Mouse (Mus musculus): ENCODE measurements around the gene Copz1. TPM values are rescaled to one million over a fixed set of nuclear protein-coding genes. Genes with fewer than 3 reads are reported as not detected.

Gene Copz1
- polyA plus RNA-seq, 1 experiment from 2014 or later: 172 TPM

DNA sequence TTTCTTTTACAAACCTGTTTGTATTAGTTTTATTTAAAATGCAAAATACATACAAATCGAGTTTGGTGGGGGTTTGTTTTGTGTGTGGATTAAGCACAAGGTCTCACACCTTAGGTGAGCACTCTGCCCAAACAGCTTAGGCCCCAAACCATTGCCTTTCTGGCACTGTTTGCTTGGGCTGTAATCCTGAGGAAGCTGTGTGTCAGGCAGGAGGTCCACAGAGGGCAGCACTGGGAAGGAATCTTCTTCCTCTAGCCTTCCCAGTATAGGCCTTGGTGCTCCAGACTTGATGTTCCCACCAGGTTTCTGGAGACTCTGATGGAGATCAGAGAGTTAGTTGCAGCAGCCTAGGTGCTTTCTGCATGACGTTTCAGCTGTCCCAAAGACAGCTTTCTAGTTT lies 12.1 kb downstream of the Copz1 start:
- H3K27me3 ChIP-seq (ENCODE audit: control insufficient read depth, insufficient read depth, low read length): no peaks in the 10 kb centered on the region
- H3K36me3 ChIP-seq (ENCODE audit: control insufficient read depth, insufficient read depth, low read length): peaks cover 12% of the 10 kb centered on the region
- no peak overlapping the region for H3K4me2 ChIP-seq (ENCODE audit: low read length)
- peaks cover 7 to 26% of the 10 kb centered on the region in 2 experiments for H3K4me1 ChIP-seq (ENCODE audit: control insufficient read depth in 2 of 2, insufficient read depth in 2 of 2, low read length in 2 of 2)
- peak overlapping the region; percentile 18; the same call in 1 of the 2 replicates for H3K9ac ChIP-seq (ENCODE audit: low read length)
- no peak overlapping the region for H3K4me3 ChIP-seq (ENCODE audit: control insufficient read depth in 1 of 2, insufficient read depth in 1 of 2, low read depth in 1 of 2, low read length in 2 of 2)
- 34% methylated on average over 2 of the region's 2 CpGs for WGBS
- no peaks in the 10 kb centered on the region for H3K9me3 ChIP-seq (ENCODE audit: control insufficient read depth, low read length)
- peak overlapping the region; percentile 36 to 73 for H3K27ac ChIP-seq (replicated peaks in 1 of 2; ENCODE audit: control insufficient read depth in 1 of 2, insufficient read depth in 1 of 2, low read depth in 2 of 2, low read length in 2 of 2)
- no peak for ATAC-seq (ENCODE audit: insufficient number of reproducible peaks, insufficient read depth, low FRiP score, low read depth)

DNA sequence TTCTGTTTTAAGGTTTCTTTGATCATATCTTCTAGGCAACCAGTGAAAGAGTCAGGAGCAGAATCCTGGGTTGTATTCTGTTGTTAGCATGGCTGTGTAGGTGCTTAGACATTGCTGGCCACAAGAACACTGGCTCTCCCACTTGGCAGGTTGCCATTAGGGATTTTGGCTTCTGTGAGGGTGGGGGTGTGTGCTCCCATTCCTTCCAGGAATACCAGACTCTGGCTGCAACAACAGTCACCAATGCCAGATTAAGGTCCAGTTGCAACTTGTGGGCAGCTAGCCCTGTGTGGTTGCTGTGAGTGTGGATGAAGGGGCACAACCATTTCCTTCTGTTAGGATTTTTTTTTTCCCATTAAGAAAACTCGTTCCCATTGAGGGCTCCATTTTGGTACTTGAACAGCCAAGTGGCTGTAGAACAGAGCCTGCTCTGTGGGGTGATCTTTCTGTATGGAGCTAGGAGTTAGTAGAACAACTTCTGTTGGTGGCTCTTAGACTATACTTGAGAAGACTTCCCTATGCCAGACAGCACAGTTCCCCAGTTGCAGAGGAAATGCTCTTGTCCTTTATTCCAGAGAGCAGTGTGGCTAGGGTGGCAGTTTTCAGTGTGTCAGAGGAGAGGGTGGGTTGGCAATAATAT lies 13.4 kb downstream of the Copz1 start:
- peak overlapping the region; percentile 64 to 73 for H3K27ac ChIP-seq (replicated peaks in 1 of 2; ENCODE audit: control insufficient read depth in 1 of 2, insufficient read depth in 1 of 2, low read depth in 2 of 2, low read length in 2 of 2)
- ATAC-seq (ENCODE audit: insufficient number of reproducible peaks, insufficient read depth, low FRiP score, low read depth): peak; percentile 73
- peak overlapping the region; percentile 18; the same call in 1 of the 2 replicates for H3K9ac ChIP-seq (ENCODE audit: low read length)

DNA sequence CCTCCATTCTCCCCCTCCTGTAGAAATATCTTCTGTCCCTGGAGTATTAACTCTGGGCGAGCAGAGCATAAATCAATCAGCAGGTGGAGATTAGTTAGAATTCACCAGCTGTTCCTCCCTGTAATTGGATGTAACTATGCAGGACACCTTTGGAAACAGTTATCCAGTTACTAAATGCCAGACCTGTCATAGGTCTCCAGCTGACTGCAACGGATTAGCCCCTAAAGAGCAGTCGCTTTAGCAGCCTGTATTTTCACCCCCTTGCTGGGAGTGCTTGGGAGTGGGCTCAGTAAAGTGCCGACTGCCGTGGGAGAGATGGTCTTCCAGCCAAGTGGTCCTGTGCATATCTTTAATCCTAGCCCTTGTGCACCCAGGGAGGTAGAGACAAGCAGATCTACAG lies 17.1 kb downstream of the Copz1 start:
- Histone ChIP-seq H3K4me1 (ENCODE audit: control insufficient read depth in 2 of 2, insufficient read depth in 2 of 2, low read length in 2 of 2) (peaks cover 6 to 26% of the 10 kb centered on the region in 2 experiments), H3K9ac (ENCODE audit: low read length) (no peak overlapping the region), H3K9me3 (ENCODE audit: control insufficient read depth, low read length) (no peaks in the 10 kb centered on the region), H3K36me3 (ENCODE audit: control insufficient read depth, insufficient read depth, low read length) (peaks cover 51% of the 10 kb centered on the region), H3K4me2 (ENCODE audit: low read length) (no peak overlapping the region), H3K4me3 (ENCODE audit: control insufficient read depth in 1 of 2, insufficient read depth in 1 of 2, low read depth in 1 of 2, low read length in 2 of 2) (no peak overlapping the region), H3K27me3 (ENCODE audit: control insufficient read depth, insufficient read depth, low read length) (no peaks in the 10 kb centered on the region), H3K27ac (replicated peaks in 1 of 2; ENCODE audit: control insufficient read depth in 1 of 2, insufficient read depth in 1 of 2, low read depth in 2 of 2, low read length in 2 of 2) (no peak overlapping the region)
- WGBS: 50% methylated on average over 5 of the region's 5 CpGs
- no peak for ATAC-seq (ENCODE audit: insufficient number of reproducible peaks, insufficient read depth, low FRiP score, low read depth)

More for the DNA sequence above, 13.4 kb downstream of the Copz1 start:
- WGBS: 59% methylated on average over 1 of the region's 1 CpGs
- H3K27me3 ChIP-seq (ENCODE audit: control insufficient read depth, insufficient read depth, low read length): no peaks in the 10 kb centered on the region
- peaks cover 18% of the 10 kb centered on the region for H3K36me3 ChIP-seq (ENCODE audit: control insufficient read depth, insufficient read depth, low read length)
- no peak overlapping the region for H3K4me3 ChIP-seq (ENCODE audit: control insufficient read depth in 1 of 2, insufficient read depth in 1 of 2, low read depth in 1 of 2, low read length in 2 of 2)
- H3K4me2 ChIP-seq (ENCODE audit: low read length): 0 out of 2 replicates have a peak overlapping the region, but pooled peaks have one; percentile 1
- no peaks in the 10 kb centered on the region for H3K9me3 ChIP-seq (ENCODE audit: control insufficient read depth, low read length)
- H3K4me1 ChIP-seq (ENCODE audit: control insufficient read depth in 2 of 2, insufficient read depth in 2 of 2, low read length in 2 of 2): peaks cover 7 to 30% of the 10 kb centered on the region in 2 experiments

DNA sequence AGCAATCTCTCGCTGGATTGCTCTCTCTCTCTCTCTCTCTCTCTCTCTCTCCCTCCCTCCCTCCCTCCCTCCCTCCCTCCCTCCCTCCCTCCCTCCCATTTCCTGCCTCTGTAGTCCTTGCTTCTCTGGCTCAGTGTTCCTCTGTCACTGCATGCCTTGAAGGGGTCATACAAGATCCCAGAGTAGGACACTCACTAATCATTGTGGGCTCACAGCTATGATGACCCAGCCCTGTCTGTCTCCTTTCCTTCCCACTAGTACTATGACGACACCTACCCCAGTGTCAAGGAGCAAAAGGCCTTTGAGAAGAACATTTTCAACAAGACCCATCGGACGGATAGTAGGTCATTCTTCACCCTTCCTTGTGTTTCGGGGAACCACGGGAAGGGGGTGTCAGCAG lies 17.9 kb downstream of the Copz1 start:
- Histone ChIP-seq H3K27me3 (ENCODE audit: control insufficient read depth, insufficient read depth, low read length) (no peaks in the 10 kb centered on the region), H3K27ac (replicated peaks in 1 of 2; ENCODE audit: control insufficient read depth in 1 of 2, insufficient read depth in 1 of 2, low read depth in 2 of 2, low read length in 2 of 2) (no peak overlapping the region), H3K9me3 (ENCODE audit: control insufficient read depth, low read length) (no peaks in the 10 kb centered on the region), H3K4me2 (ENCODE audit: low read length) (no peak overlapping the region), H3K4me3 (ENCODE audit: control insufficient read depth in 1 of 2, insufficient read depth in 1 of 2, low read depth in 1 of 2, low read length in 2 of 2) (no peak overlapping the region), H3K4me1 (ENCODE audit: control insufficient read depth in 2 of 2, insufficient read depth in 2 of 2, low read length in 2 of 2) (peaks cover 4 to 18% of the 10 kb centered on the region in 2 experiments), H3K36me3 (ENCODE audit: control insufficient read depth, insufficient read depth, low read length) (peaks cover 58% of the 10 kb centered on the region), H3K9ac (ENCODE audit: low read length) (no peak overlapping the region)
- WGBS: 66% methylated on average over 6 of the region's 6 CpGs
- no peak for ATAC-seq (ENCODE audit: insufficient number of reproducible peaks, insufficient read depth, low FRiP score, low read depth)

DNA sequence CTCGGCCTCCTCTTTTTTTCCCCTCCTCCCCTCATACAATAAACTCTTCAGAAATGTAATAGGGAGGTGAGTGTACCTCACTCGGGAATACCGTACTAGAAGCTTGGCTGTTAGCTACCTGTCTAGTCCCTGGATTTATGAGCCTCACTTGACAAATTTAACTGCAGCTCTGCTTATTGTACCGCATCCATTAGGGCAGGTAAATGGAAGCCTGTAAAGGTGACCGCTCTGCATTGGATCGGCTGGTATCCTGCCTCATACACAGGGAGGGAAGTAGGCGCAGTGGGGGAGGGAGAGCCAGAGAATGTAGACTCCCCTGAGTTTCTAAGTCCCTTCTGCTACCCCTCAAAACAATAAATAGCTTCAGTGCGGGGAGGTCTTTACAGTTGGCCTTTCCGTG lies 18.3 kb downstream of the Copz1 start:
- H3K4me1 ChIP-seq (ENCODE audit: control insufficient read depth in 2 of 2, insufficient read depth in 2 of 2, low read length in 2 of 2): peaks cover 3 to 14% of the 10 kb centered on the region in 2 experiments
- no peak overlapping the region for H3K4me2 ChIP-seq (ENCODE audit: low read length)
- H3K9ac ChIP-seq (ENCODE audit: low read length): no peak overlapping the region
- WGBS: 87% methylated on average over 9 of the region's 9 CpGs
- no peaks in the 10 kb centered on the region for H3K27me3 ChIP-seq (ENCODE audit: control insufficient read depth, insufficient read depth, low read length)
- H3K9me3 ChIP-seq (ENCODE audit: control insufficient read depth, low read length): no peaks in the 10 kb centered on the region
- H3K4me3 ChIP-seq (ENCODE audit: control insufficient read depth in 1 of 2, insufficient read depth in 1 of 2, low read depth in 1 of 2, low read length in 2 of 2): no peak overlapping the region
- ATAC-seq (ENCODE audit: insufficient number of reproducible peaks, insufficient read depth, low FRiP score, low read depth): no peak
- H3K27ac ChIP-seq (replicated peaks in 1 of 2; ENCODE audit: control insufficient read depth in 1 of 2, insufficient read depth in 1 of 2, low read depth in 2 of 2, low read length in 2 of 2): no peak overlapping the region
- H3K36me3 ChIP-seq (ENCODE audit: control insufficient read depth, insufficient read depth, low read length): peaks cover 59% of the 10 kb centered on the region

DNA sequence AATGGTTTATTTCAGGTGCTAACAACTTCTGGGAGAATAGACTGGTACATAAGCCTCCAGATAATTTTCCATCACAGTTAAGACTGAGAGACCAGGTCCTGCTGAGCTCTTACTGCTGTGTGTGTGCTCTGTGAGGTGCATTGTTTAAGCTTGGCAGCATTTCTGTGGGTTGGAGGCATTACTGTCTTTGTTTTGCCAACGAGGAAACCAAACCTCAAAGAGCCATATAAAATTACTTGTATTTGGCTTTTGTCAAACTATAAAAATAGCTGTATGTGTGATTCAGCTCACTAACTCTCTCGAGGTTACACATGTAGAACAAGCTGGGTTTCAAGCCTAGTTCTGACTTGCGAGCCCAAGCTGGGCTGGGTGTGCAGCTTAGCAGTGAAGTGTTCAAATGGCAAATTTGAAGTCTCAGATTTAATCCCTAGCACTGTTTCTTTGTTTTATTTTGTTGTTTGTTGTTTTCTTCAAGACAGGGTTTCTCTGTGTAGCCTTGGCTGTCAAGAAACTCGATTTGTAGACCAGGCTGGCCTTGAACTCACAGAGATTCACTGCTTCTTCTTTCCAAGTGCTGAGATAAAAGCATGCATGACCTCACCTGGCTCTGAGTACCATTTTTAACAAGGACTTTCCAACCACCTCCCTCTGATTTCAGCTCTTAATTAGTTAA lies 20.3 kb downstream of the Copz1 start:
- Histone ChIP-seq H3K27ac (replicated peaks in 1 of 2; ENCODE audit: control insufficient read depth in 1 of 2, insufficient read depth in 1 of 2, low read depth in 2 of 2, low read length in 2 of 2) (no peak overlapping the region), H3K36me3 (ENCODE audit: control insufficient read depth, insufficient read depth, low read length) (peaks cover 74% of the 10 kb centered on the region), H3K4me2 (ENCODE audit: low read length) (no peak overlapping the region), H3K27me3 (ENCODE audit: control insufficient read depth, insufficient read depth, low read length) (no peaks in the 10 kb centered on the region), H3K9ac (ENCODE audit: low read length) (no peak overlapping the region), H3K9me3 (ENCODE audit: control insufficient read depth, low read length) (no peaks in the 10 kb centered on the region), H3K4me1 (ENCODE audit: control insufficient read depth in 2 of 2, insufficient read depth in 2 of 2, low read length in 2 of 2) (peaks cover 0 to 7% of the 10 kb centered on the region in 2 experiments; a peak in 2 of 4 replicates), H3K4me3 (ENCODE audit: control insufficient read depth in 1 of 2, insufficient read depth in 1 of 2, low read depth in 1 of 2, low read length in 2 of 2) (no peak overlapping the region)
- ATAC-seq (ENCODE audit: insufficient number of reproducible peaks, insufficient read depth, low FRiP score, low read depth): no peak
- 92% methylated on average over 4 of the region's 4 CpGs for WGBS

DNA sequence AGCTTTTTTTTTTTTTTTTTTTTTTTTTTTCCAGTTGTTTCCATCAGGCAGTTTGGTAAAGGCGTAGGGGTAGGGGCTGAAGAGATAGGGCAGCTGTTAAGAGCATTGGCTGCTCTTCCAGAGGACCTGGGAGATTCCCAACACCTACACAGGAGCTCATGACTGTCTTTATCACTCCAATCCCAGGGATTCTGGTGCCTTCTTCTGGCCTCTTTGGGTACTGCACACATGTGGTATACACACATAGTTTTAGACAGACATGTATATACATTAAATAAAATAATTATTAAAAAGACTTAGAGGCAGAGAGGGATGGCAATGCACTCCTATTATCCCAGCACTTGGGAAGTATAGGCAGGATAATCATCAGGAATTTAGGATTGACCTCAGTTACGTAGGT lies 20.9 kb downstream of the Copz1 start:
- no peak overlapping the region for H3K4me2 ChIP-seq (ENCODE audit: low read length)
- H3K9ac ChIP-seq (ENCODE audit: low read length): no peak overlapping the region
- peaks cover 78% of the 10 kb centered on the region for H3K36me3 ChIP-seq (ENCODE audit: control insufficient read depth, insufficient read depth, low read length)
- H3K4me1 ChIP-seq (ENCODE audit: control insufficient read depth in 2 of 2, insufficient read depth in 2 of 2, low read length in 2 of 2): peaks cover 0 to 7% of the 10 kb centered on the region in 2 experiments; a peak in 2 of 4 replicates
- H3K9me3 ChIP-seq (ENCODE audit: control insufficient read depth, low read length): no peaks in the 10 kb centered on the region
- no peak overlapping the region for H3K27ac ChIP-seq (replicated peaks in 1 of 2; ENCODE audit: control insufficient read depth in 1 of 2, insufficient read depth in 1 of 2, low read depth in 2 of 2, low read length in 2 of 2)
- no peaks in the 10 kb centered on the region for H3K27me3 ChIP-seq (ENCODE audit: control insufficient read depth, insufficient read depth, low read length)
- WGBS: 97% methylated on average over 2 of the region's 2 CpGs
- H3K4me3 ChIP-seq (ENCODE audit: control insufficient read depth in 1 of 2, insufficient read depth in 1 of 2, low read depth in 1 of 2, low read length in 2 of 2): no peak overlapping the region
- ATAC-seq (ENCODE audit: insufficient number of reproducible peaks, insufficient read depth, low FRiP score, low read depth): no peak
